Mouse (Mus musculus): Measurements from ENCODE around the gene Reg2. TPM values are rescaled to one million over a fixed set of nuclear protein-coding genes. Genes with fewer than 3 reads are reported as not detected.

Reg2 gene
- 0.31 TPM in 1 of 2 replicates, not detected in the other for polyA plus RNA-seq (2012; rRNA removed)

GRCm38 (mm10) chr6:78395323-78395722, at the start of gene Reg2:
Gene Reg2, plus strand, starts transcription at chr6:78395623.

GRCm38 (mm10) chr6:78370357-78370756, 25.1 kb upstream of the Reg2 start, which contains the start of gene Reg3b:
Gene Reg3b, plus strand, starts transcription at chr6:78370657.

GRCm38 (mm10) chr6:78378765-78379164, 16.7 kb upstream of the Reg2 start, which contains the start of gene Reg3d:
Gene Reg3d, minus strand, starts transcription at chr6:78378865.

GRCm38 (mm10) chr6:78380409-78380808, 15.0 kb upstream of the Reg2 start, which contains the start of gene Reg3a:
Gene Reg3a, plus strand, starts transcription at chr6:78380709.

GRCm38 (mm10) chr6:78422411-78422810, 27.0 kb downstream of the Reg2 start, which contains the start of gene Reg1:
Gene Reg1, plus strand, starts transcription at chr6:78422711.

Other genes starting within 250 kb of the Reg2 start
- 0.29 and 0.39 TPM in 2 replicates for gene Reg3b, start 25.0 kb upstream of the Reg2 start, polyA plus RNA-seq (2012; rRNA removed)
- not detected in 2 replicates for gene Reg3d, start 16.8 kb upstream of the Reg2 start, polyA plus RNA-seq (2012; rRNA removed)
- gene Reg3a, start 14.9 kb upstream of the Reg2 start, polyA plus RNA-seq (2012; rRNA removed): not detected in 2 replicates
- 0.37 and 0.94 TPM in 2 replicates for gene Reg1, start 27.1 kb downstream of the Reg2 start, polyA plus RNA-seq (2012; rRNA removed)
- 0.23 and 0.26 TPM in 2 replicates for gene Reg3g, start 73.2 kb downstream of the Reg2 start, polyA plus RNA-seq (2012; rRNA removed)

Measured in ovary, adult 2 months (tissue).